Mouse (Mus musculus) megakaryocyte progenitor cell, adult 5-6 weeks (primary cell): ENCODE measurements around the gene H2al1h. TPM values are rescaled to one million over a fixed set of nuclear protein-coding genes. Genes with fewer than 3 reads are reported as not detected.
A peak's percentile ranks its signal among the peaks of the same experiment; 100 is the strongest.
"Not testable (repeated sequence)": the region's sequence is repeated elsewhere in the genome, so short reads cannot be mapped to it uniquely, and the experiment has no call there.

Experiments used
- ATAC-seq: replicated peaks from 2 replicates; pipeline ENCODE4 v1.8.0; 2016; ENCODE audit warnings: mild to moderate bottlenecking, moderate TSS enrichment, inconsistent platforms; ENCODE audit not compliant: poor library complexity
- total RNA-seq, 2 experiments: library from RNA; stranded (forward) in 1 of 2; stranded (reverse) in 1 of 2; fragments of 157-497, 149-512 nt in 1 of 2; fragments of 200-1000 nt in 1 of 2; gene quantifications; 2 replicates each; pipeline versions ENCODE4 v1.2.3 to v1.2.4; 2015 to 2017

Gene H2al1h
- not detected in 2 replicates for total RNA-seq (2015)
- total RNA-seq (2017), result not detected in 2 replicates

- not testable (repeated sequence) for ATAC-seq
Measured at GRCm38 (mm10) chrX:11321192-11321591, at the start of gene H2al1h. TSS of gene H2al1h (plus strand) at chrX:11321492.

GRCm38 (mm10) chrX:11273190-11273589 is 48.1 kb upstream of the H2al1h start:
- no peak for ATAC-seq

- ATAC-seq, result no peak
Measured at GRCm38 (mm10) chrX:11277083-11277482, 44.2 kb upstream of the H2al1h start.

- no peak for ATAC-seq
Measured at GRCm38 (mm10) chrX:11280741-11281140, 40.6 kb upstream of the H2al1h start.

- ATAC-seq, result no peak
Measured at GRCm38 (mm10) chrX:11288306-11288882, 32.9 kb upstream of the H2al1h start.

GRCm38 (mm10) chrX:11289244-11289643 is 32.0 kb upstream of the H2al1h start:
- no peak for ATAC-seq

- not testable (repeated sequence) for ATAC-seq
Measured at GRCm38 (mm10) chrX:11298957-11299356, 22.3 kb upstream of the H2al1h start, which contains the start of gene H2al1a. TSS of gene H2al1a (plus strand) at chrX:11299257.

- not testable (repeated sequence) for ATAC-seq
Measured at GRCm38 (mm10) chrX:11302132-11302531, 19.2 kb upstream of the H2al1h start, which contains the start of gene H2al1b. TSS of gene H2al1b (plus strand) at chrX:11302432.

- ATAC-seq, result not testable (repeated sequence)
Measured at GRCm38 (mm10) chrX:11305355-11305754, 15.9 kb upstream of the H2al1h start, which contains the start of gene H2al1c. TSS of gene H2al1c (plus strand) at chrX:11305655.

GRCm38 (mm10) chrX:11308524-11308923 is 12.8 kb upstream of the H2al1h start, which contains the start of gene H2al1d:
TSS of gene H2al1d (plus strand) at chrX:11308824.
- ATAC-seq, result not testable (repeated sequence)

GRCm38 (mm10) chrX:11311634-11312033 is 9.7 kb upstream of the H2al1h start, which contains the start of gene H2al1e:
TSS of gene H2al1e (plus strand) at chrX:11311934.
- not testable (repeated sequence) for ATAC-seq

GRCm38 (mm10) chrX:11314858-11315257 is 6.4 kb upstream of the H2al1h start, which contains the start of gene H2al1f:
TSS of gene H2al1f (plus strand) at chrX:11315158.
- not testable (repeated sequence) for ATAC-seq

- not testable (repeated sequence) for ATAC-seq
Measured at GRCm38 (mm10) chrX:11317956-11318355, 3.3 kb upstream of the H2al1h start, which contains the start of gene H2al1g. TSS of gene H2al1g (plus strand) at chrX:11318256.

- ATAC-seq, result not testable (repeated sequence)
Measured at GRCm38 (mm10) chrX:11324359-11324758, 3.1 kb downstream of the H2al1h start, which contains the start of gene H2al1i. TSS of gene H2al1i (plus strand) at chrX:11324659.

- not testable (repeated sequence) for ATAC-seq
Measured at GRCm38 (mm10) chrX:11327522-11327921, 6.2 kb downstream of the H2al1h start, which contains the start of gene H2al1j. TSS of gene H2al1j (plus strand) at chrX:11327822.

GRCm38 (mm10) chrX:11345762-11346161 is 24.5 kb downstream of the H2al1h start:
- no peak for ATAC-seq

- no peak for ATAC-seq
Measured at GRCm38 (mm10) chrX:11346756-11347155, 25.5 kb downstream of the H2al1h start.

- peak; percentile 54 for ATAC-seq
Measured at GRCm38 (mm10) chrX:11360823-11361222, 39.5 kb downstream of the H2al1h start.

GRCm38 (mm10) chrX:11361261-11361660 is 40.0 kb downstream of the H2al1h start:
- peak; percentile 95 for ATAC-seq

- no peak for ATAC-seq
Measured at GRCm38 (mm10) chrX:11363890-11364289, 42.6 kb downstream of the H2al1h start.

GRCm38 (mm10) chrX:11365151-11365550 is 43.9 kb downstream of the H2al1h start:
- no peak for ATAC-seq
